23 mouse cellular contexts compared by ENCODE assay signal in the genomic region with DNA sequence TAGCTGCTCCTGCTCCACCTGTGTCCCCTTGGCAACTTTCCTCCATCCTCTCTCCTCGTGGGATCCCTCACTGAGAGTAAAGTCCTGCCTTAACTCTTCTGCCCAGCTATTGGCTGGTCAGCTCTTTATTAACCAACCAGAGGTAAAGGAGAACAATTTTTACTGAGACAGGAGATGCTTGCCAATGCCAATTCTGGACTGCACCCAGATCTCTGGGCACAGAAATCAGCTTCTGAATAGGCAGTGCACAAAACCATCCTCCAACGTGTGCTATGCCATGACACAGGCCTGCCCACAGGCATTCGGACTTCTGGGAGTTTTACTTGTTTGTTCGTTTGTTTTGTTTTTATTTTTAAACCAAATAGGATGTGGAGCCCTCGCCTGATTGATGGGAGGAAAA. TPM values are rescaled to one million over a fixed set of nuclear protein-coding genes. Genes with fewer than 3 reads are reported as not detected.
"Had no signal": no experiment of that assay in that cellular context is flagged by ENCODE, and none has a peak within 500 bp of the region (broad histone marks: within the 10 kb centered on the region; RNA-seq: fewer than 3 reads in every experiment).

No protein-coding gene starts in this region.

- H3K36me3 ChIP-seq: lung, embryonic 15.5 days; midbrain, embryonic 12.5 days; neural tube, embryonic 12.5 days; stomach, embryonic 15.5 days had no signal

- ATAC-seq: liver, postnatal 0 days; lung, postnatal 0 days had no signal

- H3K4me2 ChIP-seq: lung, embryonic 15.5 days; midbrain, embryonic 12.5 days; neural tube, embryonic 12.5 days; stomach, embryonic 15.5 days had no signal

- H3K9me3 ChIP-seq: lung, embryonic 15.5 days; midbrain, embryonic 12.5 days; neural tube, embryonic 12.5 days; stomach, embryonic 15.5 days had no signal

- H3K4me3 ChIP-seq: lung, embryonic 15.5 days; megakaryocyte, embryonic 14.5 days; midbrain, embryonic 12.5 days; neural tube, embryonic 12.5 days; stomach, embryonic 15.5 days had no signal

- DNase-seq: liver, postnatal 0 days; lung, adult 2 months; lung, postnatal 14 days; lung, postnatal 36 days; midbrain, embryonic 14.5 days; right cerebral cortex, postnatal 14 days; thymus, adult 2 months; thymus, postnatal 25 days; thymus, postnatal 4 days had no signal

- H3K9ac ChIP-seq: liver, postnatal 0 days; lung, embryonic 15.5 days; midbrain, embryonic 12.5 days; neural tube, embryonic 12.5 days; stomach, embryonic 15.5 days had no signal

- H3K27me3 ChIP-seq: lung, embryonic 15.5 days; neural tube, embryonic 12.5 days; stomach, embryonic 15.5 days had no signal

- H3K27ac ChIP-seq: lung, embryonic 15.5 days; macrophage; midbrain, embryonic 12.5 days; neural tube, embryonic 12.5 days; stomach, embryonic 15.5 days; stomach, postnatal 0 days had no signal

RNA-seq across cellular contexts. Expression of gene F2rl1, which starts 13.0 kb away (rescaled TPM):
- polyA plus RNA-seq: macrophage; neural tube, embryonic 14.5 days had no signal

RNA-seq across cellular contexts. Expression of gene S100z, which starts 59.5 kb away (rescaled TPM):
- total RNA-seq: megakaryocyte progenitor cell, adult 5-6 weeks; midbrain, postnatal 0 days; monocyte, adult 5-6 weeks; neutrophil, adult 5-6 weeks had no signal
- polyA plus RNA-seq: liver, postnatal 0 days; lung, adult 2 months; lung, embryonic 15.5 days; lung, postnatal 0 days; macrophage; midbrain, embryonic 12.5 days; midbrain, embryonic 14.5 days; midbrain, postnatal 0 days; neural tube, embryonic 12.5 days; neural tube, embryonic 14.5 days; spleen, adult 2 months; stomach, embryonic 15.5 days; thymus, adult 2 months had no signal
